Mouse (Mus musculus) gastrocnemius, postnatal 10 days (tissue): ENCODE measurements around the gene Olfr959. TPM values are rescaled to one million over a fixed set of nuclear protein-coding genes. Genes with fewer than 3 reads are reported as not detected.

Source experiments
- DNase-seq: peaks from one replicate; pipeline ENCODE4 v3.0.0; 2021; ENCODE audit warnings: mixed read lengths
- long read RNA-seq, 2 experiments: library from polyadenylated mRNA; stranded (forward); transcript quantifications; one replicate each; pipeline ENCODE4 v2.0.0; 2021
- total RNA-seq, 2 experiments: library from RNA; stranded (reverse); gene quantifications; 2 replicates each; pipeline ENCODE4 v1.2.3; 2021

Olfr959 gene
- total RNA-seq: not detected
- long read RNA-seq, experiment 1: 0 reads
- long read RNA-seq, experiment 2: 0 reads

GRCm38 (mm10) chr9:39575469-39575868 is at the start of gene Olfr959:
Gene Olfr959, minus strand, starts transcription at chr9:39575569.
- no peak for DNase-seq

- DNase-seq: no peak
Observed at GRCm38 (mm10) chr9:39624711-39625110, 49.3 kb upstream of the Olfr959 start.

- no peak for DNase-seq
Observed at GRCm38 (mm10) chr9:39623783-39624182, 48.4 kb upstream of the Olfr959 start.

GRCm38 (mm10) chr9:39621073-39621472 is 45.7 kb upstream of the Olfr959 start, which contains the start of gene Olfr960:
Gene Olfr960, plus strand, starts transcription at chr9:39621373.
- DNase-seq: no peak

- peak; percentile 17 for DNase-seq
Observed at GRCm38 (mm10) chr9:39611953-39612352, 36.6 kb upstream of the Olfr959 start.

GRCm38 (mm10) chr9:39610355-39610754 is 35.0 kb upstream of the Olfr959 start, which contains the start of gene Olfr148:
Gene Olfr148, plus strand, starts transcription at chr9:39610655.
- DNase-seq: no peak

GRCm38 (mm10) chr9:39608497-39608896 is 33.1 kb upstream of the Olfr959 start:
- DNase-seq: no peak

GRCm38 (mm10) chr9:39603999-39604453 is 28.7 kb upstream of the Olfr959 start, which contains the start of gene AW551984:
Gene AW551984, minus strand, starts transcription at chr9:39604403.
- peak; percentile 15 for DNase-seq

GRCm38 (mm10) chr9:39603333-39603845 is 28.0 kb upstream of the Olfr959 start:
- peak; percentile 35 for DNase-seq

- no peak for DNase-seq
Observed at GRCm38 (mm10) chr9:39602536-39603332, 27.4 kb upstream of the Olfr959 start.

GRCm38 (mm10) chr9:39577050-39577449 is 1.7 kb upstream of the Olfr959 start:
- no peak for DNase-seq

- no peak for DNase-seq
Observed at GRCm38 (mm10) chr9:39558349-39558647, 17.1 kb downstream of the Olfr959 start.

- no peak for DNase-seq
Observed at GRCm38 (mm10) chr9:39557529-39558348, 17.6 kb downstream of the Olfr959 start.

- no peak for DNase-seq
Observed at GRCm38 (mm10) chr9:39553946-39554345, 21.4 kb downstream of the Olfr959 start, which contains the start of gene Olfr958. Gene Olfr958, minus strand, starts transcription at chr9:39554054.

GRCm38 (mm10) chr9:39550806-39551205 is 24.6 kb downstream of the Olfr959 start:
- DNase-seq: no peak

- peak; percentile 18 for DNase-seq
Observed at GRCm38 (mm10) chr9:39523616-39524285, 51.6 kb downstream of the Olfr959 start.

Other genes with a start within 250 kb of the Olfr959 start
- not detected for gene Olfr948, start 249.5 kb downstream of the Olfr959 start, total RNA-seq
- not detected for gene Olfr951, start 188.2 kb downstream of the Olfr959 start, total RNA-seq
- gene Olfr952, start 148.4 kb downstream of the Olfr959 start, total RNA-seq: not detected
- gene Olfr954, start 118.9 kb downstream of the Olfr959 start, total RNA-seq: not detected
- not detected for gene Olfr955, start 103.6 kb downstream of the Olfr959 start, total RNA-seq
- gene Olfr44, start 81.6 kb downstream of the Olfr959 start, total RNA-seq: not detected
- gene Olfr957, start 59.8 kb downstream of the Olfr959 start, total RNA-seq: not detected
- gene Olfr958, start 21.5 kb downstream of the Olfr959 start, total RNA-seq: not detected
- 100 to 1,000 TPM; 113 to 117 TPM for gene AW551984, start 28.8 kb upstream of the Olfr959 start, total RNA-seq
- gene Olfr148, start 35.1 kb upstream of the Olfr959 start, total RNA-seq: not detected
- not detected for gene Olfr960, start 45.8 kb upstream of the Olfr959 start, total RNA-seq
- gene Olfr961, start 69.5 kb upstream of the Olfr959 start, total RNA-seq: not detected
- not detected for gene Olfr963, start 91.6 kb upstream of the Olfr959 start, total RNA-seq
- gene Olfr149, start 131.5 kb upstream of the Olfr959 start, total RNA-seq: not detected
- gene Olfr965, start 135.8 kb upstream of the Olfr959 start, total RNA-seq: not detected
- not detected for gene Olfr150, start 155.4 kb upstream of the Olfr959 start, total RNA-seq
- not detected for gene Olfr967, start 170.7 kb upstream of the Olfr959 start, total RNA-seq
- gene Olfr968, start 207.7 kb upstream of the Olfr959 start, total RNA-seq: not detected
- gene Olfr969, start 215.4 kb upstream of the Olfr959 start, total RNA-seq: not detected
- not detected for gene Olfr970, start 233.3 kb upstream of the Olfr959 start, total RNA-seq